8 mouse cellular contexts compared by ENCODE assay signal in genomic region chr12:86644512-86645273, GRCm38 (mm10). TPM values are rescaled to one million over a fixed set of nuclear protein-coding genes. Genes with fewer than 3 reads are reported as not detected.
DNase-seq lines count a peak whose midpoint lies in the region; ATAC-seq and TF ChIP-seq lines count a peak whose summit lies in the region.

No protein-coding gene starts in this region.

- H3K9ac ChIP-seq in heart, embryonic 15.5 days: no peak overlapping the region
- no peak overlapping the region for H3K9ac ChIP-seq in forebrain, postnatal 0 days

- no peaks in the 10 kb centered on the region for H3K9me3 ChIP-seq in heart, embryonic 15.5 days (replicated peaks)
- H3K9me3 ChIP-seq in forebrain, postnatal 0 days (ENCODE audit: low read length): no peaks in the 10 kb centered on the region

- no peak for TF ChIP-seq CTCF in forebrain, postnatal 0 days (IDR thresholded peaks at IDR 0.05; ENCODE audit: low read depth)

- ATAC-seq in heart, embryonic 15.5 days (replicated peaks; ENCODE audit: insufficient number of reproducible peaks, insufficient read depth, low FRiP score, low read depth): no peak; the same call in 1 of the 2 replicates
- peak; percentile 73 for ATAC-seq in forebrain, postnatal 0 days

- 55% methylated on average over 17 of the region's 17 CpGs for WGBS in heart, embryonic 15.5 days
- 53% methylated on average over 17 of the region's 17 CpGs for WGBS in forebrain, postnatal 0 days

- H3K4me3 ChIP-seq in heart, embryonic 15.5 days: no peak overlapping the region
- no peak overlapping the region for H3K4me3 ChIP-seq in forebrain, postnatal 0 days (ENCODE audit: low read depth, low read length)

- no peaks in the 10 kb centered on the region for H3K27me3 ChIP-seq in heart, embryonic 15.5 days
- H3K27me3 ChIP-seq in forebrain, postnatal 0 days (ENCODE audit: insufficient read depth, low read length): no peaks in the 10 kb centered on the region

- no peaks in the 10 kb centered on the region for H3K36me3 ChIP-seq in heart, embryonic 15.5 days
- H3K36me3 ChIP-seq in forebrain, postnatal 0 days (ENCODE audit: insufficient read depth): no peaks in the 10 kb centered on the region

- intact Hi-C loops in heart, postnatal 25 days (cut with DNase I): loop anchor here (10.0 kb wide), 1 partner anchor 410 kb away; no protein-coding TSS in a partner anchor

- no peak for DNase-seq in heart, postnatal 25 days (ENCODE audit: low spot score)
- peak; percentile 33 for DNase-seq in forebrain, postnatal 0 days
- peak; percentile 45 to 50 for DNase-seq in layer of hippocampus, postnatal 36 days
- peak; percentile 21 for DNase-seq in right cerebral cortex, postnatal 14 days
- DNase-seq in ovary, postnatal 14 days (ENCODE audit: low spot score): no peak
- no peak for DNase-seq in liver
- DNase-seq in spleen, adult 18-20 months: no peak

- peak overlapping the region; percentile 40 for H3K27ac ChIP-seq in heart, embryonic 15.5 days
- H3K27ac ChIP-seq in forebrain, postnatal 0 days (ENCODE audit: low read depth, low read length): peak overlapping the region; percentile 40; the same call in 1 of the 2 replicates

- no peak overlapping the region for H3K4me2 ChIP-seq in heart, embryonic 15.5 days
- H3K4me2 ChIP-seq in forebrain, postnatal 0 days (ENCODE audit: low read depth): no peak overlapping the region

- peaks cover 15% of the 10 kb centered on the region for H3K4me1 ChIP-seq in heart, embryonic 15.5 days (replicated peaks)
- H3K4me1 ChIP-seq in forebrain, postnatal 0 days (ENCODE audit: insufficient read depth): peaks cover 25% of the 10 kb centered on the region; the same call in 1 of the 2 replicates

RNA-seq across cellular contexts. Expression of gene Vash1, which starts 33.8 kb away (rescaled TPM):
- 11.0 and 11.9 TPM in 2 replicates for polyA plus RNA-seq in heart, embryonic 15.5 days (2015; fragmentation: Nextera tagmentation; extraction: Ambion mirVana)
- total RNA-seq in heart, postnatal 25 days (2021): 10 to 100 TPM; 19.4 to 21.0 TPM
- 93.0 and 96.3 TPM in 2 replicates for total RNA-seq in forebrain, postnatal 0 days (2014; rRNA removed)
- 25.7 and 33.2 TPM in 2 replicates for polyA plus RNA-seq in forebrain, postnatal 0 days (2015; fragmentation: Nextera tagmentation; extraction: Ambion mirVana)
- 10 to 100 TPM; 44.4 to 47.7 TPM for total RNA-seq in layer of hippocampus, postnatal 36 days (2021)

Comparison
In these comparisons a context has a peak if more than half of its experiments do, and no peak if none do; other contexts are left out.
1. DNase-seq: peak in forebrain, postnatal 0 days (single experiment), layer of hippocampus, postnatal 36 days (2 of 2) and right cerebral cortex, postnatal 14 days (single experiment); none in heart, postnatal 25 days (single experiment), ovary, postnatal 14 days (single experiment), liver (single experiment) and spleen, adult 18-20 months (0 of 2).